Mouse (Mus musculus) bone marrow macrophage, adult 2 months (primary cell): ENCODE data around the gene Pacrg.

Experiments used
- CTCF ChIP-seq: IDR thresholded peaks from 2 replicates; pipeline ENCODE4 v1.5.1; 2012; ENCODE audit warnings: low read depth, mild to moderate bottlenecking, low read length, moderate library complexity
- POLR2A ChIP-seq: IDR thresholded peaks from 2 replicates; pipeline ENCODE4 v1.6.1; 2012; ENCODE audit warnings: mild to moderate bottlenecking, low read depth, low read length, borderline replicate concordance

GRCm38 (mm10) chr17:10540772-10541171 is 299.3 kb downstream of the Pacrg start:
- no peak for TF ChIP-seq POLR2A
- TF ChIP-seq CTCF: no peak
